Mouse (Mus musculus) testis, adult 2 months (tissue): ENCODE results near the gene Ptpro. TPM values are rescaled to one million over a fixed set of nuclear protein-coding genes. Genes with fewer than 3 reads are reported as not detected.

Experiments used
- H3K27ac ChIP-seq: fragments of 200-500 bp; 2 replicates; pipeline ENCODE4 v1.5.1; 2012; ENCODE audit warnings: low read depth, low read length; ENCODE audit not compliant: control insufficient read depth, insufficient read depth
- H3K27me3 ChIP-seq: fragments of 200-500 bp; 2 replicates; pipeline ENCODE4 v1.6.1; 2012; ENCODE audit warnings: mild to moderate bottlenecking, low read length, moderate library complexity; ENCODE audit not compliant: control insufficient read depth, insufficient read depth
- H3K36me3 ChIP-seq: fragments of 200-500 bp; 2 replicates; pipeline ENCODE4 v1.6.1; 2012; ENCODE audit warnings: mild to moderate bottlenecking, low read length; ENCODE audit not compliant: control insufficient read depth, insufficient read depth
- H3K4me1 ChIP-seq: fragments of 200-500 bp; 2 replicates; pipeline ENCODE4 v1.6.1; 2012; ENCODE audit warnings: low read length; ENCODE audit not compliant: control insufficient read depth, insufficient read depth
- H3K4me3 ChIP-seq: fragments of 200-500 bp; 2 replicates; pipeline ENCODE4 v1.5.1; 2012; ENCODE audit warnings: low read depth, mild to moderate bottlenecking, low read length, moderate library complexity, mixed read lengths; ENCODE audit not compliant: control insufficient read depth
- CTCF ChIP-seq: fragments of 200-500 bp; IDR thresholded peaks from 2 replicates; pipeline ENCODE4 v1.5.1; 2012; ENCODE audit warnings: low read depth, mild to moderate bottlenecking, inconsistent platforms, low read length, moderate library complexity; ENCODE audit not compliant: control insufficient read depth, insufficient read depth, insufficient replicate concordance
- POLR2A ChIP-seq: fragments of 200-500 bp; IDR thresholded peaks from 2 replicates; pipeline ENCODE4 v1.6.1; 2012; ENCODE audit warnings: low read depth, mild to moderate bottlenecking, inconsistent platforms, low read length, moderate library complexity; ENCODE audit not compliant: control insufficient read depth
- polyA plus RNA-seq: library from polyadenylated mRNA; depleted of rRNA; stranded (reverse); fragments of >200 nt; gene quantifications from 2 replicates; pipeline ENCODE4 v1.2.3, GENCODE M21; 2012

Ptpro gene
- polyA plus RNA-seq, 1 experiment: 1.6 TPM

GRCm38 (mm10) chr6:137498781-137499180, 246.7 kb downstream of the Ptpro start:
- Histone ChIP-seq H3K27me3 (no peaks in the 10 kb centered on the region), H3K4me1 (no peaks in the 10 kb centered on the region), H3K36me3 (no peaks in the 10 kb centered on the region), H3K27ac (no peak overlapping the region), H3K4me3 (no peak overlapping the region)
- no peak for TF ChIP-seq POLR2A
- TF ChIP-seq CTCF: no peak

GRCm38 (mm10) chr6:137503009-137503408, 250.9 kb downstream of the Ptpro start:
- Histone ChIP-seq H3K27me3 (no peaks in the 10 kb centered on the region), H3K27ac (no peak overlapping the region), H3K4me3 (no peak overlapping the region), H3K4me1 (peaks cover 3% of the 10 kb centered on the region), H3K36me3 (no peaks in the 10 kb centered on the region)
- TF ChIP-seq POLR2A: no peak
- no peak for TF ChIP-seq CTCF

GRCm38 (mm10) chr6:137503462-137503861, 251.3 kb downstream of the Ptpro start:
- peaks cover 3% of the 10 kb centered on the region for H3K4me1 ChIP-seq
- TF ChIP-seq CTCF (no peak), POLR2A (no peak)
- no peaks in the 10 kb centered on the region for H3K36me3 ChIP-seq
- no peak overlapping the region for H3K27ac ChIP-seq
- no peaks in the 10 kb centered on the region for H3K27me3 ChIP-seq
- no peak overlapping the region for H3K4me3 ChIP-seq

GRCm38 (mm10) chr6:137504052-137504451, 251.9 kb downstream of the Ptpro start:
- Histone ChIP-seq H3K4me1 (peaks cover 3% of the 10 kb centered on the region), H3K27me3 (no peaks in the 10 kb centered on the region), H3K36me3 (no peaks in the 10 kb centered on the region), H3K4me3 (no peak overlapping the region), H3K27ac (0 out of 2 replicates have a peak overlapping the region, but pooled peaks have one; percentile 19)
- TF ChIP-seq POLR2A: no peak
- TF ChIP-seq CTCF: no peak

- H3K36me3 ChIP-seq: no peaks in the 10 kb centered on the region
- H3K4me1 ChIP-seq: peaks cover 3% of the 10 kb centered on the region
- no peak for TF ChIP-seq POLR2A
- TF ChIP-seq CTCF: no peak
- no peaks in the 10 kb centered on the region for H3K27me3 ChIP-seq
- peak overlapping the region; percentile 20; the same call in 1 of the 2 replicates for H3K4me3 ChIP-seq
- H3K27ac ChIP-seq: peak overlapping the region; percentile 70
Observed at GRCm38 (mm10) chr6:137505555-137506227, 253.6 kb downstream of the Ptpro start.

GRCm38 (mm10) chr6:137506563-137506962, 254.4 kb downstream of the Ptpro start:
- H3K36me3 ChIP-seq: no peaks in the 10 kb centered on the region
- H3K27ac ChIP-seq: no peak overlapping the region
- H3K4me3 ChIP-seq: no peak overlapping the region
- no peak for TF ChIP-seq CTCF
- no peak for TF ChIP-seq POLR2A
- H3K27me3 ChIP-seq: no peaks in the 10 kb centered on the region
- H3K4me1 ChIP-seq: peaks cover 3% of the 10 kb centered on the region

- Histone ChIP-seq H3K27ac (no peak overlapping the region), H3K36me3 (no peaks in the 10 kb centered on the region), H3K4me1 (peaks cover 3% of the 10 kb centered on the region), H3K27me3 (no peaks in the 10 kb centered on the region), H3K4me3 (no peak overlapping the region)
- TF ChIP-seq POLR2A (no peak), CTCF (no peak)
Observed at GRCm38 (mm10) chr6:137508936-137509335, 256.8 kb downstream of the Ptpro start.
